Mouse (Mus musculus): ENCODE measurements at regions not wholly inside any gene's neighbourhood (a gene's known extent, or its start where the extent isn't known, plus 50 kb on each side); places are given as distances from the start of the nearest gene placed in this dataset.

GRCm38 (mm10) chr17:83276000-83276891 is 61.2 kb downstream of the Pkdcc start:
- WGBS = 7% methylated on average over 60 of the region's 64 CpGs
- DNase-seq (ENCODE audit: low spot score) = peak; percentile 81
- peak; percentile 76; the same call in 1 of the 2 replicates for ATAC-seq (ENCODE audit: insufficient number of reproducible peaks, low FRiP score, low TSS enrichment, low read depth)
- Histone ChIP-seq H3K27me3 (ENCODE audit: control insufficient read depth, insufficient read depth, low read length) (peaks cover 3% of the 10 kb centered on the region; the same call in 1 of the 2 replicates), H3K9me3 (ENCODE audit: control insufficient read depth, low read length) (no peaks in the 10 kb centered on the region), H3K9ac (ENCODE audit: low read length) (peak overlapping the region; percentile 75), H3K4me2 (ENCODE audit: low read depth, severe bottlenecking) (peak overlapping the region; percentile 89), H3K27ac (replicated peaks; ENCODE audit: low read depth, low read length) (0 out of 2 replicates have a peak overlapping the region, but pooled peaks have one; percentile 57), H3K36me3 (ENCODE audit: control insufficient read depth, insufficient read depth, low read length) (no peaks in the 10 kb centered on the region), H3K4me1 (ENCODE audit: control insufficient read depth, insufficient read depth, low read length) (peaks cover 27% of the 10 kb centered on the region), H3K4me3 (ENCODE audit: low read depth, low read length) (peak overlapping the region; percentile 38)

GRCm38 (mm10) chr17:83277117-83277947 is 62.2 kb downstream of the Pkdcc start:
- DNase-seq (ENCODE audit: low spot score) (peak; percentile 72), ATAC-seq (ENCODE audit: insufficient number of reproducible peaks, low FRiP score, low TSS enrichment, low read depth) (peak; percentile 49; the same call in 1 of the 2 replicates)
- Histone ChIP-seq H3K9me3 (ENCODE audit: control insufficient read depth, low read length) (no peaks in the 10 kb centered on the region), H3K36me3 (ENCODE audit: control insufficient read depth, insufficient read depth, low read length) (no peaks in the 10 kb centered on the region), H3K4me3 (ENCODE audit: low read depth, low read length) (0 out of 2 replicates have a peak overlapping the region, but pooled peaks have one; percentile 3), H3K27me3 (ENCODE audit: control insufficient read depth, insufficient read depth, low read length) (peaks cover 3% of the 10 kb centered on the region; the same call in 1 of the 2 replicates), H3K27ac (replicated peaks; ENCODE audit: low read depth, low read length) (peak overlapping the region; percentile 42), H3K4me1 (ENCODE audit: control insufficient read depth, insufficient read depth, low read length) (peaks cover 27% of the 10 kb centered on the region), H3K4me2 (ENCODE audit: low read depth, severe bottlenecking) (peak overlapping the region; percentile 36; the same call in 1 of the 2 replicates), H3K9ac (ENCODE audit: low read length) (peak overlapping the region; percentile 34)
- 22% methylated on average over 26 of the region's 26 CpGs for WGBS

DNA sequence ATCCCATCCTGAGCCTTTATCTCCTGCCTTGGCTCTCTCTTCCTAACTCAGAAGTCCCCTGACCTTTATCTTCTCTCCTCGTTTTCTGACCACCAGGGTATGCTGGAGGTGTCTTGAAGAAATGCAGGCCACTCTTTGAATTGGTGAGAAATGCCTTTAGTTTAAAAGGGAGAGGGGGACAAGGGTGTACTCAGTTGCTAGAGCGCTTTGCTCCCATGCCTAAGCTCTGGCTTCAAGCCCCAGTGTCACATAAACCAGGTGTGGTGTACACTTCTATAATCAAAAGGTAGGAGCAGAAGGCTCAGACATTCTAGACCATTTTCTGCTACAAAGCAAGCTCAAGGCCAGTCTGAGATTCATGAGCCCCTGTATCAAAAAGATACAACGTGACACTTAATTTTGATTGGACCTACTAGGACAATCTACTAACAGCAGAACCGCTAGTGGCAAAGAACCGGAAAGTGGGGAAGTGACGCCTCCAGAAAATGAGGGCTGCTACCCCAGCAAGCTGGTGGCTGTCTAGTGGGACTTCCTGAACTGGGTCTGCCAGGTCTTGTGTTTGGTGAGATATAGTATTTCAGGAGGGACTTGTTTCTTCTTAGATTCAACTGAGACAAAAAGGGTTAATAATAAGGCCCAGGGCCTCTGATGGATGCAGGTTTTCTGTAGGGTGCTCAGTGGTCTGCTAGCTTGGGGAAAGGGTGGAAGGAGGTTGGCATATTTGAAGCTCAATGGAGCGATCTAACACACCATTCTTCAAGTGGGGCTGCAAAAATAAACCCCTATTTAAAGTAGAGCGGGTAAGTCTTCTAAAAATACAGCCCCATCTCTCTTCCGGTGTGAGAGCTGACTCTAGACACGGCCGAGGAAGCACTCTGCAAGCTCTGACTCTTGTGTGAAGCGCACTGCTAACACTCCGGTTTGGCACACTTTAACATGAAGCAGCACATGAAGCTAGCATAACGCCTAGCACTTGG is 63.1 kb downstream of the Pkdcc start:
- Histone ChIP-seq H3K4me3 (ENCODE audit: low read depth, low read length) (no peak overlapping the region), H3K27ac (replicated peaks; ENCODE audit: low read depth, low read length) (peak overlapping the region; percentile 42), H3K27me3 (ENCODE audit: control insufficient read depth, insufficient read depth, low read length) (peaks cover under 1% of the 10 kb centered on the region; the same call in 1 of the 2 replicates), H3K9ac (ENCODE audit: low read length) (peak overlapping the region; percentile 34), H3K4me1 (ENCODE audit: control insufficient read depth, insufficient read depth, low read length) (peaks cover 27% of the 10 kb centered on the region), H3K4me2 (ENCODE audit: low read depth, severe bottlenecking) (peak overlapping the region; percentile 36; the same call in 1 of the 2 replicates), H3K9me3 (ENCODE audit: control insufficient read depth, low read length) (no peaks in the 10 kb centered on the region), H3K36me3 (ENCODE audit: control insufficient read depth, insufficient read depth, low read length) (no peaks in the 10 kb centered on the region)
- ATAC-seq (ENCODE audit: insufficient number of reproducible peaks, low FRiP score, low TSS enrichment, low read depth) = no peak
- no peak for DNase-seq (ENCODE audit: low spot score)
- WGBS = 77% methylated on average over 14 of the region's 14 CpGs

DNA sequence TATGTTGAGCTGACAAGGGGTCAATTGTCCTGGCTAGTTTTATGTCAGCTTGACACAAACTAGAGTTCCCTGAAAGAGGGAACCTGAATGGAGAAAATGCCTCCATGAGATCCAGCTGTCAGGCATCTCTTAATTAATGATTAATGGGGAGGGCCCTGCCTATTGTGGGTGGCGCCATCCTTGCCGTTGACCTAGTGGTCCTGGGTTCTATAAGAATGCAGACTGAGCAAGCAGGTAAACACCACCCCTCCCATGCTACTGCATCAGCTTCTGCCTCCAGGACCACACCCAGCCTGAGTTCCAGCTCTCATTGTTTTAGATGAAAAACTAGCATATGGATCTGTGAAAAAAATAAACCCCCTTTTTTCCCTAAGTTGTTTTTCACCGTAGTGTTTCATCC is 67.4 kb upstream of the Eml4 start:
- no peak overlapping the region for H3K9ac ChIP-seq (ENCODE audit: low read length)
- no peaks in the 10 kb centered on the region for H3K27me3 ChIP-seq (ENCODE audit: control insufficient read depth, insufficient read depth, low read length)
- 89% methylated on average over 3 of the region's 3 CpGs for WGBS
- H3K4me3 ChIP-seq (ENCODE audit: low read depth, low read length) = no peak overlapping the region
- H3K36me3 ChIP-seq (ENCODE audit: control insufficient read depth, insufficient read depth, low read length) = no peaks in the 10 kb centered on the region
- ATAC-seq (ENCODE audit: insufficient number of reproducible peaks, low FRiP score, low TSS enrichment, low read depth) = no peak
- DNase-seq (ENCODE audit: low spot score) = no peak
- no peaks in the 10 kb centered on the region for H3K9me3 ChIP-seq (ENCODE audit: control insufficient read depth, low read length)
- no peak overlapping the region for H3K4me2 ChIP-seq (ENCODE audit: low read depth, severe bottlenecking)
- no peak overlapping the region for H3K27ac ChIP-seq (replicated peaks; ENCODE audit: low read depth, low read length)
- peaks cover 16% of the 10 kb centered on the region for H3K4me1 ChIP-seq (ENCODE audit: control insufficient read depth, insufficient read depth, low read length)

GRCm38 (mm10) chr17:83287381-83288142 is 63.2 kb upstream of the Eml4 start:
- Histone ChIP-seq H3K27ac (replicated peaks; ENCODE audit: low read depth, low read length) (peak overlapping the region; percentile 69), H3K9me3 (ENCODE audit: control insufficient read depth, low read length) (no peaks in the 10 kb centered on the region), H3K4me3 (ENCODE audit: low read depth, low read length) (no peak overlapping the region), H3K4me1 (ENCODE audit: control insufficient read depth, insufficient read depth, low read length) (peaks cover 10% of the 10 kb centered on the region), H3K4me2 (ENCODE audit: low read depth, severe bottlenecking) (peak overlapping the region; percentile 4; the same call in 1 of the 2 replicates), H3K27me3 (ENCODE audit: control insufficient read depth, insufficient read depth, low read length) (no peaks in the 10 kb centered on the region), H3K9ac (ENCODE audit: low read length) (no peak overlapping the region), H3K36me3 (ENCODE audit: control insufficient read depth, insufficient read depth, low read length) (no peaks in the 10 kb centered on the region)
- 34% methylated on average over 6 of the region's 6 CpGs for WGBS
- peak; percentile 42 for ATAC-seq (ENCODE audit: insufficient number of reproducible peaks, low FRiP score, low TSS enrichment, low read depth)
- no peak for DNase-seq (ENCODE audit: low spot score)

DNA sequence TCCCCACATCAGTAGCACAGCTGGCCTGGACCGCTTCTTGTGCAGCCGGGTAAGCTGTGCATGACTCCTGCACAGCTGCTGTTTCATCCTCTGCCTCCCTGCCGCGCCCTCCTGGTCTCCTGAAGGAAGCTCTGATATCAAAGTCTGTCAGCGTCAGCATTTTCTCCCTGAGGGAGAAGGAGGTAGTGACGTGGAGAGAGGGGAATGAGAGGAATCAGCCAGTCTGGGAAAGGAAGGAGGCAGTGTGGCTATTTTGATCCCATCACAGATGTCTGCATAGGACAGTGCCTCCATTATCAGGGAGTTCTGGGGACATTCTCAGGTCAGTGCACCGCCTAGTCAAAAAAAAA is 62.6 kb upstream of the Eml4 start:
- Histone ChIP-seq H3K4me2 (ENCODE audit: low read depth, severe bottlenecking) (peak overlapping the region; percentile 4; the same call in 1 of the 2 replicates), H3K27ac (replicated peaks; ENCODE audit: low read depth, low read length) (peak overlapping the region; percentile 69; the same call in 1 of the 2 replicates), H3K9ac (ENCODE audit: low read length) (no peak overlapping the region)

GRCm38 (mm10) chr17:83295526-83296238 is 55.0 kb upstream of the Eml4 start:
- 76% methylated on average over 13 of the region's 13 CpGs for WGBS

More for the DNA sequence above, 62.6 kb upstream of the Eml4 start:
- Histone ChIP-seq H3K4me1 (ENCODE audit: control insufficient read depth, insufficient read depth, low read length) (peaks cover 10% of the 10 kb centered on the region), H3K36me3 (ENCODE audit: control insufficient read depth, insufficient read depth, low read length) (no peaks in the 10 kb centered on the region), H3K9me3 (ENCODE audit: control insufficient read depth, low read length) (no peaks in the 10 kb centered on the region), H3K4me3 (ENCODE audit: low read depth, low read length) (no peak overlapping the region), H3K27me3 (ENCODE audit: control insufficient read depth, insufficient read depth, low read length) (no peaks in the 10 kb centered on the region)
- 12% methylated on average over 7 of the region's 7 CpGs for WGBS
- DNase-seq (ENCODE audit: low spot score) (peak; percentile 58), ATAC-seq (ENCODE audit: insufficient number of reproducible peaks, low FRiP score, low TSS enrichment, low read depth) (peak; percentile 63)

More at GRCm38 (mm10) chr17:83295526-83296238, 55.0 kb upstream of the Eml4 start:
- no peaks in the 10 kb centered on the region for H3K36me3 ChIP-seq (ENCODE audit: control insufficient read depth, insufficient read depth, low read length)
- H3K4me2 ChIP-seq (ENCODE audit: low read depth, severe bottlenecking) = no peak overlapping the region
- H3K9me3 ChIP-seq (ENCODE audit: control insufficient read depth, low read length) = no peaks in the 10 kb centered on the region
- H3K4me3 ChIP-seq (ENCODE audit: low read depth, low read length) = no peak overlapping the region
- no peak for DNase-seq (ENCODE audit: low spot score)
- no peaks in the 10 kb centered on the region for H3K27me3 ChIP-seq (ENCODE audit: control insufficient read depth, insufficient read depth, low read length)
- no peak for ATAC-seq (ENCODE audit: insufficient number of reproducible peaks, low FRiP score, low TSS enrichment, low read depth)
- H3K9ac ChIP-seq (ENCODE audit: low read length) = no peak overlapping the region
- H3K4me1 ChIP-seq (ENCODE audit: control insufficient read depth, insufficient read depth, low read length) = no peaks in the 10 kb centered on the region
- H3K27ac ChIP-seq (replicated peaks; ENCODE audit: low read depth, low read length) = no peak overlapping the region

Measured in limb, embryonic 11.5 days (tissue).